Mouse (Mus musculus) thymus, adult 2 months (tissue): ENCODE data around the gene Map4k5. TPM values are rescaled to one million over a fixed set of nuclear protein-coding genes. Genes with fewer than 3 reads are reported as not detected.

Source experiments
- DNase-seq: peaks from one replicate; pipeline ENCODE4 v3.0.0; 2021
- H3K27ac ChIP-seq: fragments of 200-500 bp; 2 replicates; pipeline ENCODE4 v1.5.1; 2012; ENCODE audit warnings: low read length, control low read depth; ENCODE audit not compliant: control insufficient read depth, insufficient read depth
- H3K27me3 ChIP-seq: fragments of 200-500 bp; 2 replicates; pipeline ENCODE4 v1.6.1; 2012; ENCODE audit warnings: mild to moderate bottlenecking, low read length, moderate library complexity, mixed read lengths; ENCODE audit not compliant: control insufficient read depth, insufficient read depth
- H3K36me3 ChIP-seq: fragments of 200-500 bp; 2 replicates; pipeline ENCODE4 v1.6.1; 2012; ENCODE audit warnings: mild to moderate bottlenecking, low read length, moderate library complexity; ENCODE audit not compliant: control insufficient read depth, insufficient read depth
- H3K4me1 ChIP-seq: fragments of 200-500 bp; replicated peaks from 2 replicates; pipeline ENCODE4 v1.6.1; 2012; ENCODE audit warnings: low read length; ENCODE audit not compliant: control insufficient read depth, insufficient read depth
- H3K4me3 ChIP-seq: fragments of 200-500 bp; 2 replicates; pipeline ENCODE4 v1.5.1; 2012; ENCODE audit warnings: mild to moderate bottlenecking, low read length, control low read depth, moderate library complexity; ENCODE audit not compliant: control insufficient read depth, insufficient read depth
- CTCF ChIP-seq: fragments of 200-500 bp; IDR thresholded peaks from 2 replicates; pipeline ENCODE4 v1.5.1; 2012; ENCODE audit warnings: mild to moderate bottlenecking, control low read depth, low read length, moderate library complexity, borderline replicate concordance; ENCODE audit not compliant: control insufficient read depth, poor library complexity, insufficient read depth; ENCODE audit errors: extremely low read depth
- POLR2A ChIP-seq: fragments of 200-500 bp; IDR thresholded peaks from 2 replicates; pipeline ENCODE4 v1.6.1; 2012; ENCODE audit warnings: mild to moderate bottlenecking, low read length, control low read depth, moderate library complexity; ENCODE audit not compliant: control insufficient read depth, poor library complexity, insufficient read depth; ENCODE audit errors: extremely low read depth
- WGBS: fragments of 180-500 bp; shearing (Covaris S2); methylation state at CpG from one replicate; pipeline ENCODE4 v1.1.7; 2018; 5-methylcytosine and 5-hydroxymethylcytosine counted together
- polyA plus RNA-seq: library from polyadenylated mRNA; depleted of rRNA; stranded (reverse); fragments of >200 nt; gene quantifications from 2 replicates; pipeline ENCODE4 v1.2.3, GENCODE M21; 2012

The Map4k5 gene
- polyA plus RNA-seq, 1 experiment = 11.3 TPM

- Histone ChIP-seq H3K4me1 (peaks cover 5% of the 10 kb centered on the region), H3K36me3 (no peaks in the 10 kb centered on the region), H3K27me3 (peaks cover 6% of the 10 kb centered on the region; the same call in 1 of the 2 replicates), H3K4me3 (no peak overlapping the region), H3K27ac (no peak overlapping the region)
- TF ChIP-seq CTCF (no peak), POLR2A (no peak)
- DNase-seq = no peak
- 95% methylated on average over 10 of the region's 10 CpGs for WGBS
Observed at GRCm38 (mm10) chr12:69881198-69881905, 11.6 kb downstream of the Map4k5 start.

- Histone ChIP-seq H3K27ac (no peak overlapping the region), H3K4me3 (no peak overlapping the region), H3K27me3 (peaks cover 6% of the 10 kb centered on the region; the same call in 1 of the 2 replicates), H3K4me1 (peaks cover 5% of the 10 kb centered on the region), H3K36me3 (no peaks in the 10 kb centered on the region)
- DNase-seq = no peak
- TF ChIP-seq CTCF (no peak), POLR2A (no peak)
- 84% methylated on average over 6 of the region's 6 CpGs for WGBS
Observed at GRCm38 (mm10) chr12:69879739-69880138, 13.3 kb downstream of the Map4k5 start.

- no peak overlapping the region for H3K27ac ChIP-seq
- peaks cover 5% of the 10 kb centered on the region for H3K4me1 ChIP-seq
- TF ChIP-seq CTCF = no peak
- no peak for TF ChIP-seq POLR2A
- no peaks in the 10 kb centered on the region for H3K36me3 ChIP-seq
- WGBS = 86% methylated on average over 4 of the region's 4 CpGs
- H3K4me3 ChIP-seq = no peak overlapping the region
- H3K27me3 ChIP-seq = peaks cover 6% of the 10 kb centered on the region; the same call in 1 of the 2 replicates
- DNase-seq = no peak
Observed at GRCm38 (mm10) chr12:69879172-69879665, 13.8 kb downstream of the Map4k5 start.

- Histone ChIP-seq H3K27ac (no peak overlapping the region), H3K4me3 (no peak overlapping the region), H3K27me3 (peaks cover 6% of the 10 kb centered on the region; the same call in 1 of the 2 replicates), H3K4me1 (peaks cover 5% of the 10 kb centered on the region), H3K36me3 (no peaks in the 10 kb centered on the region)
- TF ChIP-seq CTCF (no peak), POLR2A (no peak)
- 92% methylated on average over 9 of the region's 9 CpGs for WGBS
- DNase-seq = no peak
Observed at GRCm38 (mm10) chr12:69877842-69878363, 15.1 kb downstream of the Map4k5 start.

GRCm38 (mm10) chr12:69871632-69872031 is 21.4 kb downstream of the Map4k5 start:
- Histone ChIP-seq H3K4me1 (peaks cover 13% of the 10 kb centered on the region), H3K4me3 (no peak overlapping the region), H3K27ac (no peak overlapping the region), H3K36me3 (no peaks in the 10 kb centered on the region), H3K27me3 (peaks cover 2% of the 10 kb centered on the region; the same call in 1 of the 2 replicates)
- no peak for TF ChIP-seq POLR2A
- TF ChIP-seq CTCF = no peak
- WGBS = 84% methylated on average over 5 of the region's 5 CpGs
- DNase-seq = no peak

- TF ChIP-seq CTCF (no peak), POLR2A (no peak)
- peak; percentile 52 for DNase-seq
- Histone ChIP-seq H3K4me3 (no peak overlapping the region), H3K4me1 (peaks cover 40% of the 10 kb centered on the region), H3K36me3 (no peaks in the 10 kb centered on the region), H3K27me3 (no peaks in the 10 kb centered on the region), H3K27ac (peak overlapping the region; percentile 92)
- WGBS = 6% methylated on average over 5 of the region's 5 CpGs
Observed at GRCm38 (mm10) chr12:69867338-69867737, 25.7 kb downstream of the Map4k5 start.

- no peaks in the 10 kb centered on the region for H3K36me3 ChIP-seq
- peaks cover 46% of the 10 kb centered on the region for H3K4me1 ChIP-seq
- 16% methylated on average over 4 of the region's 4 CpGs for WGBS
- H3K4me3 ChIP-seq = no peak overlapping the region
- no peaks in the 10 kb centered on the region for H3K27me3 ChIP-seq
- H3K27ac ChIP-seq = no peak overlapping the region
- DNase-seq = no peak
- TF ChIP-seq CTCF (no peak), POLR2A (no peak)
Observed at GRCm38 (mm10) chr12:69864164-69864692, 28.8 kb downstream of the Map4k5 start.
